21 mouse cellular contexts compared by ENCODE assay signal in genomic region chr2:67859004-67859403, GRCm38 (mm10).
"Had no signal": no experiment of that assay in that cellular context is flagged by ENCODE, and none has a peak within 500 bp of the region (broad histone marks: within the 10 kb centered on the region; RNA-seq: fewer than 3 reads in every experiment).

No protein-coding gene starts in this region.

- H3K27ac ChIP-seq: kidney, embryonic 15.5 days; limb, embryonic 12.5 days; limb, embryonic 15.5 days; liver, embryonic 14.5 days; macrophage; midbrain, embryonic 12.5 days; stomach, embryonic 15.5 days had no signal

- H3K27me3 ChIP-seq: kidney, embryonic 15.5 days; limb, embryonic 12.5 days; limb, embryonic 15.5 days; midbrain, embryonic 12.5 days; stomach, embryonic 15.5 days had no signal

- DNase-seq: kidney, adult 11 months; kidney, adult 8-10 months; kidney, postnatal 10 days; kidney, postnatal 36 days; layer of hippocampus, postnatal 36 days; left cerebral cortex, postnatal 4 days; liver, postnatal 0 days; lung, embryonic 14.5 days; right cerebral cortex, postnatal 25 days; spleen, adult 18-20 months; thymus, postnatal 25 days had no signal

- H3K4me1 ChIP-seq: kidney, embryonic 15.5 days; limb, embryonic 12.5 days; limb, embryonic 15.5 days; midbrain, embryonic 12.5 days; stomach, embryonic 15.5 days had no signal

- H3K9me3 ChIP-seq: kidney, embryonic 15.5 days; limb, embryonic 12.5 days; limb, embryonic 15.5 days; midbrain, embryonic 12.5 days; stomach, embryonic 15.5 days had no signal

- ATAC-seq: liver, postnatal 0 days; lung, postnatal 0 days; midbrain, embryonic 16.5 days had no signal

- H3K4me3 ChIP-seq: kidney, embryonic 15.5 days; limb, embryonic 12.5 days; limb, embryonic 15.5 days; midbrain, embryonic 12.5 days; stomach, embryonic 15.5 days had no signal

- H3K9ac ChIP-seq: kidney, embryonic 15.5 days; limb, embryonic 12.5 days; limb, embryonic 15.5 days; liver, embryonic 14.5 days; liver, postnatal 0 days; lung, embryonic 14.5 days; midbrain, embryonic 12.5 days; stomach, embryonic 15.5 days had no signal

- H3K4me2 ChIP-seq: kidney, embryonic 15.5 days; limb, embryonic 12.5 days; limb, embryonic 15.5 days; liver, embryonic 11.5 days; lung, embryonic 14.5 days; midbrain, embryonic 12.5 days; stomach, embryonic 15.5 days had no signal

- H3K36me3 ChIP-seq: kidney, embryonic 15.5 days; limb, embryonic 12.5 days; limb, embryonic 15.5 days; midbrain, embryonic 12.5 days; stomach, embryonic 15.5 days had no signal
